Mouse (Mus musculus) cerebellum, adult 2 months (tissue): Measurements from ENCODE around the gene Fcmr. TPM values are rescaled to one million over a fixed set of nuclear protein-coding genes. Genes with fewer than 3 reads are reported as not detected.

ENCODE experiments used
- DNase-seq, 2 experiments: peaks; one replicate each; pipeline ENCODE4 v3.0.0; 2021
- H3K27ac ChIP-seq: fragments of 200-500 bp; 2 replicates; pipeline ENCODE4 v1.5.1; 2012; ENCODE audit warnings: low read length, control low read depth, inconsistent platforms; ENCODE audit not compliant: insufficient read depth
- H3K27me3 ChIP-seq: fragments of 200-500 bp; 2 replicates; pipeline ENCODE4 v1.6.1; 2012; ENCODE audit warnings: inconsistent platforms, mild to moderate bottlenecking, low read length, moderate library complexity; ENCODE audit not compliant: control insufficient read depth, insufficient read depth
- H3K4me1 ChIP-seq: fragments of 200-500 bp; 2 replicates; pipeline ENCODE4 v1.6.1; 2011; ENCODE audit warnings: low read length; ENCODE audit not compliant: control insufficient read depth, insufficient read depth
- H3K4me3 ChIP-seq: fragments of 200-500 bp; replicated peaks from 2 replicates; pipeline ENCODE3; 2011; ENCODE audit warnings: mild to moderate bottlenecking, low read depth, low read length, control low read depth; ENCODE audit not compliant: insufficient read depth
- CTCF ChIP-seq: fragments of 200-500 bp; IDR thresholded peaks from 2 replicates; pipeline ENCODE4 v1.5.1; 2011; ENCODE audit warnings: low read depth, mild to moderate bottlenecking, control low read depth, low read length, moderate library complexity, borderline replicate concordance; ENCODE audit not compliant: insufficient read depth
- POLR2A ChIP-seq: fragments of 200-500 bp; IDR thresholded peaks from 2 replicates; pipeline ENCODE4 v1.6.1; 2011; ENCODE audit warnings: low read length, control low read depth, borderline replicate concordance; ENCODE audit not compliant: insufficient read depth
- WGBS: fragments of 180-500 bp; shearing (Covaris S2); methylation state at CpG from one replicate; pipeline ENCODE4 v1.1.7; 2018; 5-methylcytosine and 5-hydroxymethylcytosine counted together
- polyA plus RNA-seq: library from polyadenylated mRNA; depleted of rRNA; stranded (reverse); fragments of >200 nt; gene quantifications from 2 replicates; pipeline ENCODE4 v1.2.3, GENCODE M21; 2012

The Fcmr gene
- polyA plus RNA-seq, 1 experiment = 1.1 TPM

GRCm38 (mm10) chr1:130872912-130873311 lies 7.4 kb downstream of the Fcmr start:
- Histone ChIP-seq H3K27ac (no peak overlapping the region), H3K4me1 (no peaks in the 10 kb centered on the region; the same call in 1 of the 2 replicates), H3K4me3 (no peak overlapping the region), H3K27me3 (no peaks in the 10 kb centered on the region)
- TF ChIP-seq CTCF (no peak), POLR2A (no peak)
- 99% methylated on average over 2 of the region's 2 CpGs for WGBS
- no peak for DNase-seq

GRCm38 (mm10) chr1:130875139-130875538 lies 9.7 kb downstream of the Fcmr start:
- Histone ChIP-seq H3K4me1 (no peaks in the 10 kb centered on the region; the same call in none of the 2 replicates), H3K4me3 (no peak overlapping the region), H3K27ac (no peak overlapping the region), H3K27me3 (no peaks in the 10 kb centered on the region; the same call in 1 of the 2 replicates)
- no peak for TF ChIP-seq POLR2A
- TF ChIP-seq CTCF = peak; percentile 78
- WGBS = 25% methylated on average over 3 of the region's 3 CpGs
- DNase-seq = peak; percentile 45 to 66

GRCm38 (mm10) chr1:130875910-130876309 lies 10.4 kb downstream of the Fcmr start:
- TF ChIP-seq CTCF (no peak), POLR2A (no peak)
- DNase-seq = no peak
- Histone ChIP-seq H3K4me3 (no peak overlapping the region), H3K27ac (no peak overlapping the region), H3K4me1 (no peaks in the 10 kb centered on the region; the same call in none of the 2 replicates), H3K27me3 (no peaks in the 10 kb centered on the region; the same call in 1 of the 2 replicates)
- WGBS = 75% methylated on average over 3 of the region's 3 CpGs

GRCm38 (mm10) chr1:130876931-130877509 lies 11.6 kb downstream of the Fcmr start:
- Histone ChIP-seq H3K4me3 (no peak overlapping the region), H3K4me1 (no peaks in the 10 kb centered on the region; the same call in none of the 2 replicates), H3K27me3 (no peaks in the 10 kb centered on the region; the same call in 1 of the 2 replicates), H3K27ac (no peak overlapping the region)
- TF ChIP-seq CTCF (peak; percentile 43; the same call in 1 of the 2 replicates), POLR2A (no peak)
- WGBS = 27% methylated on average over 3 of the region's 3 CpGs
- peak in 1 of 2 experiments; percentile 59 for DNase-seq

GRCm38 (mm10) chr1:130877889-130878614 lies 12.6 kb downstream of the Fcmr start:
- DNase-seq = peak; percentile 13 to 32
- TF ChIP-seq CTCF (no peak), POLR2A (no peak)
- Histone ChIP-seq H3K27ac (no peak overlapping the region), H3K4me1 (no peaks in the 10 kb centered on the region; the same call in none of the 2 replicates), H3K27me3 (no peaks in the 10 kb centered on the region; the same call in 1 of the 2 replicates), H3K4me3 (peak overlapping the region; percentile 43)
- 3% methylated on average over 43 of the region's 43 CpGs for WGBS

GRCm38 (mm10) chr1:130879927-130880326 lies 14.5 kb downstream of the Fcmr start:
- WGBS = 93% methylated on average over 7 of the region's 7 CpGs
- no peak for TF ChIP-seq POLR2A
- no peak for TF ChIP-seq CTCF
- H3K27ac ChIP-seq = no peak overlapping the region
- H3K4me3 ChIP-seq = no peak overlapping the region
- no peaks in the 10 kb centered on the region; the same call in none of the 2 replicates for H3K4me1 ChIP-seq
- no peak for DNase-seq
- H3K27me3 ChIP-seq = no peaks in the 10 kb centered on the region; the same call in 1 of the 2 replicates

- no peaks in the 10 kb centered on the region; the same call in 1 of the 2 replicates for H3K27me3 ChIP-seq
- WGBS = 86% methylated on average over 4 of the region's 4 CpGs
- TF ChIP-seq CTCF (no peak), POLR2A (no peak)
- no peaks in the 10 kb centered on the region; the same call in 1 of the 2 replicates for H3K4me1 ChIP-seq
- H3K27ac ChIP-seq = no peak overlapping the region
- H3K4me3 ChIP-seq = no peak overlapping the region
- no peak for DNase-seq
Measured at GRCm38 (mm10) chr1:130883146-130883545, 17.7 kb downstream of the Fcmr start.

- H3K27me3 ChIP-seq = no peaks in the 10 kb centered on the region
- H3K4me1 ChIP-seq = no peaks in the 10 kb centered on the region
- DNase-seq = no peak
- H3K4me3 ChIP-seq = no peak within 1 kb of the TSS
- no peak for TF ChIP-seq CTCF
- TF ChIP-seq POLR2A = no peak
- no peak within 1 kb of the TSS for H3K27ac ChIP-seq
Measured at GRCm38 (mm10) chr1:130887354-130887753, 21.9 kb downstream of the Fcmr start, which contains the start of gene Il24. Gene Il24, minus strand, starts transcription at chr1:130887454.
